In the genomic region with DNA sequence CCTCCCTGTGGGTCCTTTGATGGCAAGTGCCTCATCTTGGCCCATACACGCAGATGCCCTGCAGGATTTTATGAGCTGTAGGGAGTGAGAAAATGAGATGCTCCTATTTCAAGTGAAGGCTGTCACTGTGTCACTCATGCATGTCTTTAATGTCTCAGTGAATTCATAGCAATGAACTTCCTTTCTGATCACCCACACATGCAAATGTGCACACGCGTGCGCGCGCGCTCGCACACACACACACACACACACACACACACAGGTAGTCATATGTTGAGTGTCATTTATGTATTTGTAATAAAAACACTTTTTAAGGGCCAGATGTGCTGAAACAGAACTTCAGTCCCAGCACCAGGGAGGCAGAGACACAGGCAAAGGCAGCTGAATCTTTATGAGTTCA, we compare ENCODE assay signal across 36 mouse cellular contexts. TPM values are rescaled to one million over a fixed set of nuclear protein-coding genes. Genes with fewer than 3 reads are reported as not detected.
DNase-seq lines count a peak whose midpoint lies in the region; ATAC-seq and TF ChIP-seq lines count a peak whose summit lies in the region.
"Had no signal": no experiment of that assay in that cellular context is flagged by ENCODE, and none has a peak within 500 bp of the region (broad histone marks: within the 10 kb centered on the region; RNA-seq: fewer than 3 reads in every experiment).

No protein-coding gene starts in this region.

- peak overlapping the region; percentile 50; the same call in 1 of the 2 replicates for H3K27ac ChIP-seq in bone marrow, adult 2 months (ENCODE audit: control insufficient read depth, insufficient read depth, low read depth, low read length, poor library complexity)
- H3K27ac ChIP-seq in spleen, adult 2 months (ENCODE audit: insufficient read depth, low read length): peak overlapping the region; percentile 89
- no peak overlapping the region for H3K27ac ChIP-seq in liver, embryonic 12.5 days
- H3K27ac ChIP-seq: embryonic facial prominence, embryonic 10.5 days; embryonic facial prominence, embryonic 13.5 days; forebrain, embryonic 12.5 days; forebrain, embryonic 15.5 days; hindbrain, embryonic 10.5 days; hindbrain, embryonic 13.5 days; intestine, embryonic 15.5 days had no signal

- no peak overlapping the region for H3K4me3 ChIP-seq in bone marrow, adult 2 months (replicated peaks; ENCODE audit: control insufficient read depth, low read depth, low read length)
- H3K4me3 ChIP-seq in spleen, adult 2 months (ENCODE audit: extremely low read depth, insufficient read depth, insufficient read length): no peak overlapping the region
- H3K4me3 ChIP-seq in liver, embryonic 12.5 days: no peak overlapping the region
- H3K4me3 ChIP-seq: embryonic facial prominence, embryonic 10.5 days; embryonic facial prominence, embryonic 13.5 days; erythroblast, embryonic 14.5 days; forebrain, embryonic 12.5 days; forebrain, embryonic 15.5 days; heart, embryonic 15.5 days; hindbrain, embryonic 10.5 days; hindbrain, embryonic 13.5 days; intestine, embryonic 15.5 days had no signal

- no peak for TF ChIP-seq CTCF in bone marrow, adult 2 months (IDR thresholded peaks at IDR 0.05; ENCODE audit: control insufficient read depth, insufficient read depth, low read length)
- no peak for TF ChIP-seq CTCF in spleen, adult 2 months (IDR thresholded peaks at IDR 0.05; ENCODE audit: extremely low read depth, insufficient read depth, insufficient read length, insufficient replicate concordance)

- H3K4me1 ChIP-seq in bone marrow, adult 2 months (ENCODE audit: control insufficient read depth, insufficient read depth, low read length): peaks cover 8% of the 10 kb centered on the region
- peaks cover 44% of the 10 kb centered on the region; the same call in 1 of the 2 replicates for H3K4me1 ChIP-seq in spleen, adult 2 months (ENCODE audit: control insufficient read depth, insufficient read depth, insufficient read length)
- peaks cover 36% of the 10 kb centered on the region for H3K4me1 ChIP-seq in liver, embryonic 12.5 days
- H3K4me1 ChIP-seq: embryonic facial prominence, embryonic 10.5 days; embryonic facial prominence, embryonic 13.5 days; forebrain, embryonic 12.5 days; forebrain, embryonic 15.5 days; hindbrain, embryonic 10.5 days; hindbrain, embryonic 13.5 days; intestine, embryonic 15.5 days had no signal

- no peaks in the 10 kb centered on the region for H3K27me3 ChIP-seq in spleen, adult 2 months (ENCODE audit: control insufficient read depth, insufficient read depth, low read length)
- no peaks in the 10 kb centered on the region for H3K27me3 ChIP-seq in liver, embryonic 12.5 days (replicated peaks)
- H3K27me3 ChIP-seq: CH12.LX; embryonic facial prominence, embryonic 13.5 days; forebrain, embryonic 12.5 days; forebrain, embryonic 15.5 days; heart, embryonic 15.5 days; hindbrain, embryonic 13.5 days; intestine, embryonic 15.5 days; Patski had no signal

- no peak for TF ChIP-seq POLR2A in bone marrow, adult 2 months (IDR thresholded peaks at IDR 0.05; ENCODE audit: borderline replicate concordance, control insufficient read depth, low read depth, low read length)
- peak; percentile 4; the same call in 1 of the 2 replicates for TF ChIP-seq POLR2A in spleen, adult 2 months (IDR thresholded peaks at IDR 0.05; ENCODE audit: low read depth, low read length)

- no peak overlapping the region for H3K4me2 ChIP-seq in liver, embryonic 12.5 days
- H3K4me2 ChIP-seq: embryonic facial prominence, embryonic 13.5 days; forebrain, embryonic 12.5 days; forebrain, embryonic 15.5 days; heart, embryonic 11.5 days; heart, embryonic 15.5 days; hindbrain, embryonic 13.5 days; intestine, embryonic 15.5 days had no signal

- 88% methylated on average over 8 of the region's 8 CpGs for WGBS in bone marrow, adult 2 months
- 52% methylated on average over 8 of the region's 8 CpGs for WGBS in spleen, adult 2 months
- WGBS in liver, embryonic 12.5 days (ENCODE audit: insufficient replicate concordance): 94% methylated on average over 8 of the region's 8 CpGs

- DNase-seq in spleen, adult 18-20 months: peak; percentile 63
- no peak for DNase-seq in spleen, adult 12 weeks (ENCODE audit: low spot score)
- peak; percentile 67 to 69 for DNase-seq in spleen, adult 2 months (ENCODE audit: low read depth in 1 of 2, low spot score in 2 of 2)
- no peak for DNase-seq in frontal cortex, postnatal 36 days (ENCODE audit: low spot score in 2 of 2)
- DNase-seq in gastrocnemius, postnatal 25 days: no peak
- DNase-seq: adrenal gland, postnatal 10 days; adrenal gland, postnatal 36 days; cerebellum, adult 11-12 months; cerebellum, adult 8-10 months; cerebellum, postnatal 10 days; cerebellum, postnatal 36 days; embryo, embryonic 11 days; gastrocnemius, postnatal 14 days; heart, postnatal 10 days; heart, postnatal 36 days had no signal

- no peak overlapping the region for H3K9ac ChIP-seq in liver, embryonic 12.5 days
- H3K9ac ChIP-seq: embryonic facial prominence, embryonic 13.5 days; forebrain, embryonic 12.5 days; forebrain, embryonic 15.5 days; heart, embryonic 15.5 days; hindbrain, embryonic 13.5 days; intestine, embryonic 15.5 days had no signal

- no peaks in the 10 kb centered on the region for H3K9me3 ChIP-seq in liver, embryonic 12.5 days (replicated peaks)
- H3K9me3 ChIP-seq: embryonic facial prominence, embryonic 10.5 days; embryonic facial prominence, embryonic 13.5 days; forebrain, embryonic 12.5 days; forebrain, embryonic 15.5 days; heart, embryonic 15.5 days; hindbrain, embryonic 10.5 days; hindbrain, embryonic 13.5 days; intestine, embryonic 15.5 days had no signal

- no peaks in the 10 kb centered on the region for H3K36me3 ChIP-seq in spleen, adult 2 months (ENCODE audit: control insufficient read depth, insufficient read depth, low read length)
- H3K36me3 ChIP-seq in liver, embryonic 12.5 days: no peaks in the 10 kb centered on the region
- H3K36me3 ChIP-seq: embryonic facial prominence, embryonic 10.5 days; embryonic facial prominence, embryonic 13.5 days; forebrain, embryonic 12.5 days; forebrain, embryonic 15.5 days; G1E; heart, embryonic 15.5 days; hindbrain, embryonic 10.5 days; hindbrain, embryonic 13.5 days; intestine, embryonic 15.5 days had no signal

- ATAC-seq in liver, embryonic 12.5 days: no peak
- ATAC-seq: forebrain, embryonic 15.5 days; hindbrain, embryonic 16.5 days; intestine, embryonic 15.5 days; Patski had no signal

RNA-seq across cellular contexts. Expression of a gene that starts 27.3 kb away (rescaled TPM):
- polyA plus RNA-seq in bone marrow, adult 2 months (2011; ENCODE audit: insufficient read depth, insufficient read length, low replicate concordance, missing spikeins): 27.1 and 51.8 TPM in 2 replicates
- polyA plus RNA-seq in spleen, adult 2 months (2012; rRNA removed): 97.4 and 105 TPM in 2 replicates
- polyA plus RNA-seq in liver, embryonic 12.5 days (2016; fragmentation: Nextera tagmentation; extraction: Ambion mirVana): 80.9 and 85.0 TPM in 2 replicates
- 10 to 100 TPM; 21.0 to 22.2 TPM for total RNA-seq in gastrocnemius, postnatal 25 days (2021)

RNA-seq across cellular contexts. Expression of a gene that starts 38.0 kb away (rescaled TPM):
- 514 and 1,002 TPM in 2 replicates for polyA plus RNA-seq in bone marrow, adult 2 months (2011; ENCODE audit: insufficient read depth, insufficient read length, low replicate concordance, missing spikeins)
- 1.4 and 1.7 TPM in 2 replicates for polyA plus RNA-seq in spleen, adult 2 months (2012; rRNA removed)
- 10.1 and 10.3 TPM in 2 replicates for polyA plus RNA-seq in liver, embryonic 12.5 days (2016; fragmentation: Nextera tagmentation; extraction: Ambion mirVana)
- 1 to 10 TPM; 2.0 to 3.7 TPM for total RNA-seq in gastrocnemius, postnatal 25 days (2021)

RNA-seq across cellular contexts. Expression of a gene that starts 47.6 kb away (rescaled TPM):
- polyA plus RNA-seq in bone marrow, adult 2 months (2011; ENCODE audit: insufficient read depth, insufficient read length, low replicate concordance, missing spikeins): 34.8 and 47.9 TPM in 2 replicates
- polyA plus RNA-seq in spleen, adult 2 months (2012; rRNA removed): 29.8 and 31.3 TPM in 2 replicates
- 42.7 and 43.0 TPM in 2 replicates for polyA plus RNA-seq in liver, embryonic 12.5 days (2016; fragmentation: Nextera tagmentation; extraction: Ambion mirVana)
- 10 to 100 TPM in 1 of 2 experiments, 1 to 10 TPM in 1; 8.8 to 11.9 TPM for total RNA-seq in gastrocnemius, postnatal 25 days (2021)

RNA-seq across cellular contexts. Expression of a gene that starts 51.7 kb away (rescaled TPM):
- 123 and 179 TPM in 2 replicates for polyA plus RNA-seq in bone marrow, adult 2 months (2011; ENCODE audit: insufficient read depth, insufficient read length, low replicate concordance, missing spikeins)
- 219 and 378 TPM in 2 replicates for polyA plus RNA-seq in spleen, adult 2 months (2012; rRNA removed)
- 5.7 and 6.0 TPM in 2 replicates for polyA plus RNA-seq in liver, embryonic 12.5 days (2016; fragmentation: Nextera tagmentation; extraction: Ambion mirVana)
- total RNA-seq in gastrocnemius, postnatal 25 days (2021): 10 to 100 TPM; 16.1 to 17.4 TPM

RNA-seq across cellular contexts. Expression of a gene that starts 53.7 kb away (rescaled TPM):
- not detected in 2 replicates for polyA plus RNA-seq in bone marrow, adult 2 months (2011; ENCODE audit: insufficient read depth, insufficient read length, low replicate concordance, missing spikeins)
- polyA plus RNA-seq in spleen, adult 2 months (2012; rRNA removed): not detected in 2 replicates
- polyA plus RNA-seq in liver, embryonic 12.5 days (2016; fragmentation: Nextera tagmentation; extraction: Ambion mirVana): not detected in 2 replicates
- total RNA-seq in gastrocnemius, postnatal 25 days (2021): not detected
- total RNA-seq: adrenal gland, adult 18-20 months; adrenal gland, postnatal 10 days; adrenal gland, postnatal 36 days; CH12.LX; G1E; gastrocnemius, adult 18-20 months; gastrocnemius, postnatal 14 days; granulocyte monocyte progenitor cell, adult 5-6 weeks; heart, adult 8-10 months; heart, postnatal 10 days; heart, postnatal 36 days had no signal
- polyA plus RNA-seq: cortical plate, adult 2 months; embryonic facial prominence, embryonic 10.5 days; embryonic facial prominence, embryonic 13.5 days; erythroblast, embryonic 14.5 days; forebrain, embryonic 12.5 days; forebrain, embryonic 15.5 days; G1E; heart, embryonic 11.5 days; heart, embryonic 15.5 days; hindbrain, embryonic 10.5 days; hindbrain, embryonic 13.5 days; hindbrain, embryonic 16.5 days; intestine, embryonic 15.5 days; Patski had no signal

Comparison
In these comparisons a context has a peak if more than half of its experiments do, and no peak if none do; other contexts are left out.
1. DNase-seq: peak in spleen, adult 18-20 months (2 of 2) and spleen, adult 2 months (2 of 2); none in spleen, adult 12 weeks (single experiment), frontal cortex, postnatal 36 days (0 of 2) and gastrocnemius, postnatal 25 days (single experiment).
2. RNA of a gene that starts 38.0 kb away (polyA plus RNA-seq): 514 to 1,002 TPM in bone marrow, adult 2 months; 10.1 to 10.3 TPM in liver, embryonic 12.5 days and 1.4 to 1.7 TPM in spleen, adult 2 months; every median in the first group is over 10 times any median in the second.